Mouse (Mus musculus) stomach, adult 2 months (tissue): ENCODE results near the gene Them5. TPM values are rescaled to one million over a fixed set of nuclear protein-coding genes. Genes with fewer than 3 reads are reported as not detected.

Experiments used
- polyA plus RNA-seq: library from polyadenylated mRNA; depleted of rRNA; stranded (reverse); fragments of >200 nt; gene quantifications from 2 replicates; pipeline ENCODE4 v1.2.3, GENCODE M21; 2012; rRNA removed

Gene Them5
- 32.9 and 36.3 TPM in 2 replicates for polyA plus RNA-seq

DNA sequence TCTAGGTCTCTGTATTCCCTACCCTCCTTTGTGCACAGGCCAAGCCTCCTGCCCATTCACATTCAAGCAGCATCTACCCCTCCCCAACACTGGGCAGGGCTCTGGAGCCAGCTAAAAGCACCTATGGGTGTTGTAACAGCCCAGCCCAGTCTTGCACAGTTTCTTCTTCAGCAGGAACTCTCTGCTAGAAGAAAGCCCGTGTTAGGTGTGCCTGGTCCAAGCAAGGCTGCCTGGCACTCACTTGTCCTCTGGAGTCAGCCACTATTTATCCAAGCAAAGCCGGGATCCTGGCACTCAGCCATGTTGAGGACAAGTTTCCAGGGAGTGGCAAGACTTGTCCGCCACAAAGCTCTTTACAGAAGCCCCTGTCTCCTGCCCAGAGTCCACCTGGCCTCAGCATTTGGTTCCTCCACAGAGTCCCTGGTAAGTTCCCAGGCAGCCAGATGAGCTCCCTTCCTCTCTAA is at the start of gene Them5:
Gene Them5 (plus strand): TSS at position 141 of the 464 bp plus-strand sequence.

DNA sequence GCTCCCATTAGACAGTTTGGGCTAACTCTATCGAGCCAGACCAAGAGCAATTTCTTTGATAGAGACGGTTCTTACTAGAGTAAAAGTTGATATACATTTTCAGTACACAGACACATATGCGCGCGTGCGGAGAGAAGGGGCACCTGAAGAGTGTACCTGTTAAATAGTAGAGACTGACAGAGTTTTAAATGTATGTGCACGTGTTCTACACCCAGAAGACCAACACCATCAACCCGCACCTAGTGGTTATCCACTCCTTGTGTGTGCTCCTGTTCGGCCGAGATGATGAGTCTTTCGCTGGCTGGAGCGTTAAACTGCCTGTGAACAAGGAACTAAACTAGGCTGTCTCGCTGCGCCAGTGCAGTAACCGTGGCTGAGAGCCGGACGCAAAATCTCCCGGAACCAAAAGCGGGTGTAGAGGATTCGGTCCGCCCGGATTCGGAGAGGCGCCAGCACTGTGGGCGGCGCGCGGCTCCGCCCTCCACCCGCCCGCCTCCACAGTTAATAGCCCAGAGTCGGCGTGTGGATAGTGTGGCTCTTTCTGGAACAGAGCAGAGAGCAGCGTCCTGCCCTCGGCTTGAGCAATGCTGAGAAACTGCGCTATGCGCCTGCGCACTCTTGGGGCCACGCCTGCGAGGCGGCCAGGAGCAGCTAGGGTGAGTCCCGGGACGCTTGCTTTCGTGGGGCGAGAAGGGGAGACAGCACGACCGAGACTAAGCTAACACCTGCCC is 32.1 kb upstream of the Them5 start, which contains the start of gene Them4:
Gene Them4 (plus strand): TSS at position 457 of the 731 bp plus-strand sequence.

DNA sequence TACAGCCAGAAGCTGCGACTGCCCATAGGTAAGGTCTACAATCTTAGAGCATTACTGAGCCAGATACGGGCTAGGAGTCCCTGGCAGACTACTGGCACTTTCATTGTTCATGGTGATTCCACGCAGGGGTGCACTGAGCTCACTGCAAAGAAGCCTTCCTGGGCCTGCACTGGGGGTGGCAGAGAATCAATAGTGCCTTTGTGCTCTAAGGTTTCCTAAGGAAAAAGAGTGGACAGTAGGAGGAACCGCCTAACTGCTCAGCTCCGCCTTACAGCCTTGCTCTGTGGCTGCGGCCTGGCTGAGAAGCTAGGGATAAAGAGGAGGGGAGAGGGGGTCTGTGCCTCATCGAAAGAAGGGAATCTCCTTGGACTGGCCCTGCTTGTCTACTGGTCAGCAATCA is 20.2 kb downstream of the Them5 start, which contains the start of gene C2cd4d:
Gene C2cd4d (plus strand): TSS at position 301 of the 400 bp plus-strand sequence.

DNA sequence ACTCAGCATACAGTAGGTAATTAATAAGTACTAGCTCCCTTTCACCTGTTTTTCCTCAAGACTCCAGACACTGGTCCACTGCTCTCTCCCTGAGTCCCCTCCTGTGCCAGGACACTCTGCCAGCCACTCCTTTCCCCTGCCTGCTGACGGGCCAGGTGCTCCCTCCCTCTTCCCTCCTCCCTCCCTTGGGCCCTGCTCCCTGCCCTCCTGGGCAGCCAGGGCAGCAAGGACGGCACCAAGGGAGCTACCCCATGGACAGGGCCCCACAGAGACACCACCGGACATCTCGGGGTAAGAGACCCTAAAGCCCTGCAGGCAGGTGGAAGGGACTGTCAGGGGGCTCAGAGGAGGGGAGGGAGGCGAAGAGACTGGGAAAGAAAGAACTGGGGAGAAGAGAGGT is 30.7 kb downstream of the Them5 start, which contains the start of gene Rorc:
Gene Rorc (plus strand): TSS at position 154 of the 400 bp plus-strand sequence.

Other genes with a start within 250 kb of the Them5 start
- gene Gm10696, start 163.9 kb upstream of the Them5 start, polyA plus RNA-seq, result not detected in 2 replicates
- not detected in 2 replicates for gene Gm5286, start 145.4 kb upstream of the Them5 start, polyA plus RNA-seq
- gene Gm4778, start 78.1 kb upstream of the Them5 start, polyA plus RNA-seq, result not detected in 2 replicates
- gene Them4, start 32.0 kb upstream of the Them5 start, polyA plus RNA-seq, result 0.19 and 0.45 TPM in 2 replicates
- gene C2cd4d, start 20.3 kb downstream of the Them5 start, polyA plus RNA-seq, result 1.1 and 4.3 TPM in 2 replicates
- 3.0 and 4.1 TPM in 2 replicates for gene Rorc, start 30.7 kb downstream of the Them5 start, polyA plus RNA-seq
- 0.04 and 0.10 TPM in 2 replicates for gene Lingo4, start 56.4 kb downstream of the Them5 start, polyA plus RNA-seq
- gene Tdrkh, start 71.2 kb downstream of the Them5 start, polyA plus RNA-seq, result 0.23 TPM in 1 of 2 replicates, not detected in the other
- gene Mrpl9, start 101.2 kb downstream of the Them5 start, polyA plus RNA-seq, result 9.2 and 9.5 TPM in 2 replicates
- gene Oaz3, start 101.8 kb downstream of the Them5 start, polyA plus RNA-seq, result not detected in 2 replicates
- 12.0 and 15.2 TPM in 2 replicates for gene Celf3, start 136.2 kb downstream of the Them5 start, polyA plus RNA-seq
- gene Riiad1, start 138.2 kb downstream of the Them5 start, polyA plus RNA-seq, result not detected in 2 replicates
- 1.8 and 2.3 TPM in 2 replicates for gene Snx27, start 240.6 kb downstream of the Them5 start, polyA plus RNA-seq